Mouse (Mus musculus): ENCODE data around the gene Sox13. TPM values are rescaled to one million over a fixed set of nuclear protein-coding genes. Genes with fewer than 3 reads are reported as not detected.

The Sox13 gene
- total and polyA plus RNA-seq, 3 experiments = 0.03 TPM; not detected in 2

DNA sequence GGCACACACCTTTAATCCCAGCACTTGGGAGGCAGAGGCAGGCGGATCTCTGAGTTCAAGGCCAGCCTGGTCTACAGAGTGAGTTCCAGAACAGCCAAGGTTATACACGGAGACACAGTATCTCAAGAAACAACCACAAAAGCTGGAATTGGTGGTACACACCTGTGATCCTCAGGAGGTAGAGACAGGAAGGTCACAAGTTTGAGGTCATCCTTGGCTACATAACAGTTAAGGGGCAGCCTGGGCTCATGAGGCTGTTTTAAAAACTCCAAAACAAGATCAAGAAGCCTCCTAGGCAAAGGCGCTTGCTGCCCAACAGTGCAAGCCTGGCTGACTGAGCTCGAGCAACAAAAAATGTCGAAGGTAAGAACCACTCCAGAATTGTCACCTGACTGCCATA lies 27.5 kb downstream of the Sox13 start:
- Histone ChIP-seq H3K27ac (ENCODE audit: control insufficient read depth, low read depth, low read length) (no peak overlapping the region), H3K27me3 (ENCODE audit: control insufficient read depth in 1 of 2, insufficient read depth in 2 of 2, low read length in 2 of 2) (no peaks in the 10 kb centered on the region; a peak in 2 of 4 replicates), H3K9me3 (replicated peaks; ENCODE audit: insufficient read depth, low read length) (no peaks in the 10 kb centered on the region), H3K36me3 (ENCODE audit: control insufficient read depth in 1 of 2, insufficient read depth in 2 of 2, low read length in 2 of 2) (no peaks in the 10 kb centered on the region), H3K4me3 (ENCODE audit: control insufficient read depth in 1 of 2, insufficient read depth in 1 of 2, low read depth in 2 of 2, low read length in 2 of 2) (no peak overlapping the region), H3K4me1 (ENCODE audit: control insufficient read depth in 1 of 2, insufficient read depth in 2 of 2, low read length in 2 of 2) (no peaks in the 10 kb centered on the region), H3K79me2 (ENCODE audit: control insufficient read depth, insufficient read depth, low read length, poor library complexity) (no peaks in the 10 kb centered on the region), H3K9ac (ENCODE audit: control insufficient read depth, low read depth, low read length, poor library complexity, severe bottlenecking) (no peak overlapping the region)
- TF ChIP-seq GABPA (IDR thresholded peaks at IDR 0.05; ENCODE audit: low read depth, low read length) (no peak), HCFC1 (IDR thresholded peaks at IDR 0.05; ENCODE audit: low read depth, low read length) (no peak), ELF1 (IDR thresholded peaks at IDR 0.05; ENCODE audit: low read depth, low read length) (no peak)
- DNase-seq (ENCODE audit: low read depth, low spot score) = no peak

GRCm38 (mm10) chr1:133394702-133395101 lies 29.5 kb downstream of the Sox13 start:
- H3K9me3 ChIP-seq (replicated peaks; ENCODE audit: insufficient read depth, low read length) = no peaks in the 10 kb centered on the region
- H3K4me1 ChIP-seq (ENCODE audit: control insufficient read depth in 1 of 2, insufficient read depth in 2 of 2, low read length in 2 of 2) = no peaks in the 10 kb centered on the region
- no peak overlapping the region for H3K9ac ChIP-seq (ENCODE audit: control insufficient read depth, low read depth, low read length, poor library complexity, severe bottlenecking)
- no peaks in the 10 kb centered on the region for H3K36me3 ChIP-seq (ENCODE audit: control insufficient read depth in 1 of 2, insufficient read depth in 2 of 2, low read length in 2 of 2)
- no peaks in the 10 kb centered on the region for H3K79me2 ChIP-seq (ENCODE audit: control insufficient read depth, insufficient read depth, low read length, poor library complexity)
- no peaks in the 10 kb centered on the region; a peak in 2 of 4 replicates for H3K27me3 ChIP-seq (ENCODE audit: control insufficient read depth in 1 of 2, insufficient read depth in 2 of 2, low read length in 2 of 2)
- DNase-seq (ENCODE audit: low read depth, low spot score) = no peak
- TF ChIP-seq MAX (IDR thresholded peaks at IDR 0.05; ENCODE audit: low read length) (no peak), GATA1 (IDR thresholded peaks at IDR 0.05; ENCODE audit: low read depth, low read length) (no peak), RAD21 (IDR thresholded peaks at IDR 0.05; ENCODE audit: low read depth, low read length) (no peak), GABPA (IDR thresholded peaks at IDR 0.05; ENCODE audit: low read depth, low read length) (no peak), ELF1 (IDR thresholded peaks at IDR 0.05; ENCODE audit: low read depth, low read length) (no peak), POLR2A (IDR thresholded peaks at IDR 0.05; ENCODE audit: control insufficient read depth in 1 of 2, insufficient read depth in 1 of 2, low read depth in 1 of 2, low read length in 2 of 2, poor library complexity in 1 of 2) (no peak), CHD1 (IDR thresholded peaks at IDR 0.05; ENCODE audit: low read depth, low read length) (no peak), MYB (IDR thresholded peaks at IDR 0.05; ENCODE audit: low read depth, low read length) (no peak), TAL1 (IDR thresholded peaks at IDR 0.05; ENCODE audit: low read length) (no peak), UBTF (IDR thresholded peaks at IDR 0.05; ENCODE audit: borderline replicate concordance, insufficient read depth, low read depth, low read length) (no peak), NRF1 (IDR thresholded peaks at IDR 0.05; ENCODE audit: insufficient read depth, low read depth, low read length, poor library complexity, severe bottlenecking) (no peak), POLR2AphosphoS5 (IDR thresholded peaks at IDR 0.05; ENCODE audit: borderline replicate concordance, low read depth, low read length) (no peak), ZMIZ1 (IDR thresholded peaks at IDR 0.05; ENCODE audit: low read depth, low read length) (no peak)
- no peak overlapping the region for H3K4me3 ChIP-seq (ENCODE audit: control insufficient read depth in 1 of 2, insufficient read depth in 1 of 2, low read depth in 2 of 2, low read length in 2 of 2)
- H3K27ac ChIP-seq (ENCODE audit: control insufficient read depth, low read depth, low read length) = no peak overlapping the region
